Mouse (Mus musculus) WW6 (cell line): ENCODE data around the gene Dapk1.

Experiments
- DNase-seq: peaks from one replicate; pipeline ENCODE4 v3.0.0-alpha.2; 2013; ENCODE audit warnings: low read depth, low spot score

Dapk1 gene

DNA sequence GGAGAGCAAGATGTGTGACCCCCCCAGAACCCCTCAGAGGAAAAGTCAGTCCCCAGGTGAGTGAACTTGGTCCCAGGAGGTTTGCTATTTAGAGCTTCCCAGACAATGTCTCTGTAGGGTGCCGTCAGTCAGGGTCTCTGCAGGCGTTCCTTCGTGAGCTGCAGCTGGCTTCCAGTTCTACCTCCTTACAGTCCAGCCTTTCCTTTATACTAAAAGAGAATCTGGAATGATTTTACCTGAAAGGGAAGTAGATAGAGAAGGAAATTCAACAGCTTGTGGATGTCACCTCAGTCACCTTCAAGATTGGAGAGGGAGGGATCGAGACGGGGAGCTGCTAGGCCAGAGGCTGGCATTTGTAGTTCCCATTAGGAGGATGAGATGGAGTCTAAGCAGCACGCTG lies 14.3 kb downstream of the Dapk1 start:
- no peak for DNase-seq

DNA sequence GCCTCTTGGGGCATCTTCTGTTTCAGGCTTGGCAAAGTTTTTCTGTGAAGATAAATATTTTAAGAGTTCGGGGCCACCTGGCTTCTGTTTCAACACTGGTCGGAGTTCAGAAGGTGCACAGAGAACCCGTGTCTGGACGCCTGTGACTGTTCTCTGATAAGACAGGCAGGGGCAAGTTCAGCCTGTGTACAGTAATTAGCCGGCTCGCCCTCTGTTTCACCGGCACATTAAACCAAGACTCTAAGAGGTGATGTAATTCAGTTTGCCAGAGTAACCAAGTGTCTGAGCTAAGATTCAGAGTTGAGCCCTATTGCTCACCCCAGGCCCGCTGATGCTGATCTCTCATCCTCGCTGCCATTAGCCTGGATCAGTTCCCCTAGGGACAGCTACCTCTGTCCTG lies 16.5 kb downstream of the Dapk1 start:
- DNase-seq, result no peak

DNA sequence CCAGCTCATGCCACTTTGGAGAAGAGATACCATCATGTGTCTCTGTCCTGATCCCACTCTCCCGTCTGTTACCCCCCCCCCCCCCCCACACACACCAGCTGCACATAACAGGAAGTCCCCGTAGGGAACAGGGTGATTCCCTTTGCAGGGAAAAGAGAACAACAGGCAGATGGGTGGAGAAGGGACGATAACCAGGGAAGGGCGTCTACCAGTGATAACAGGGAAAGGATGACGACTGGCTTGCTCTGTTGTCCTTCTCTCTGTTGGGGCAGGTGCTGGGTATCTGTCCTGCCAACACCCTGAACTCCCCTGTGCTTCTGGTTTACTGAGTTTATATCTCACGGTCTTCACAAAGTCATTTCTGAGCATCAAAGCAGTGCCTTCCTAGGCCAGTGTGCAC lies 18.0 kb downstream of the Dapk1 start:
- DNase-seq, result no peak

DNA sequence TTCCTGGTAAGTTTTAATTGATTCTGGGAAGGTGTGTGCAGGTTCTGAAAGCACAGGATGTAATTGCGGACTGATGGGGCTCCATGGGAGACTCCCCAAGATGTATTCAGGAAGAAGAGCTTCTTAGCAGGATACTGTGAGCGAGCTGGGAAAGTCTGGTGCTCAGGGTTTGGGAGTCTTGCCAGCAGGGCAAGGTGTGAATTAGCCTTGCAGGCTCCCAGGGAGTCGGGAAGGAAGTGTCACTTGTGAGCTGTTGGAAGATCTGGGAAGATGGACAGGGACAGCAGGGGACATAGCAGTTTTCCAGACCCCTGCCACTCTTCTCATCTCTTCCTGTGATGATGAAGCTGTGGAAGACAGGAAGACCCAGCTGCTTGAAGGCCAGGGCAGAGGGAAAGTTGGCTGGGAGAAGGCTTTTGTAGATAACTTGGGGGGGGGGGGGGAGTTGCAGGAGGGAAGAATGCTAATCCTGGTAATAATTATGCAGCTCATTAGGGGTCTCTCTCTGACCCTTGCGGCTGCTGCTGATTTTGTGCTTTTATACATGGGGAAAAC lies 19.7 kb downstream of the Dapk1 start:
- DNase-seq, result no peak

GRCm38 (mm10) chr13:60625581-60625980 lies 23.8 kb downstream of the Dapk1 start:
- no peak for DNase-seq

DNA sequence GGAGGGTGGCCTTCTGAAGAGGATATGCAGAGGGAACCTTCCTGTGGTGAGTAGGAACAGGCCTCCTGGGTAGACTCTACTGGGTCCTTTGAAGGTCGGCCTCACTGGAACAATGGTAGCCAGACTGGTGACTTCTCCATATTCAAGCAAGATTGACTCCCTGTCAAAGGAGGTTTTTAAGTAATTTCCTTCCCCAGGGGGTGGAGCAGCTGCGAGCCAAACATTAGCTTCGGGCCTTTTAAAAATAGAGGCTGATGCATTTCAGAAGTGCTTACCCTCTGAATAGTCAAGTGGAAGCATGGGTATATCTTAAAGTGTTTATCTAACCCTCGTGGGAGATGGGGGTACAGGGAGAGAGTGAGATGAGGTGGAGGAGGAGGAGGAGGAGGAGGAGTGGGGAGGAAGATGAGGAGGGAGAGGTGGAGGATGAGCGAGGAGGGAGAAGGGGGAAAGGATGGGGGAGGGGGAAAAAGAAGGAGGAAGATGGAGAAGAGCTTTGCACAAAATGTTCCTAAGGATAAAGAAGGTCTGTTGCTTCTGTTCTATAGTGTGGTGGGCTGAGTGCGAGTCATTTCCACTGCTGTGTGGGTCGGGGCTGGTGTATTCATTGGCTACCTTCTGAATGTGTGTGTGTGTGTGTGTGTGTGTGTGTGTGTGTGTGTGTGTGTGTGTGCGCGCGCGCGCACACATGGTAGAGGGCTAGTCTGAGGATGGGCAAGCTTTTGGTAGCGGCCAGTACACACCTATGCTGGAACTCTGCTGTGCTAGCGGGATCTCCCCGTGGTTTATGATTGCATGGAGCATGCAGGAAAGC lies 26.3 kb downstream of the Dapk1 start:
- DNase-seq, result no peak

GRCm38 (mm10) chr13:60628657-60628950 lies 26.9 kb downstream of the Dapk1 start:
- no peak for DNase-seq

DNA sequence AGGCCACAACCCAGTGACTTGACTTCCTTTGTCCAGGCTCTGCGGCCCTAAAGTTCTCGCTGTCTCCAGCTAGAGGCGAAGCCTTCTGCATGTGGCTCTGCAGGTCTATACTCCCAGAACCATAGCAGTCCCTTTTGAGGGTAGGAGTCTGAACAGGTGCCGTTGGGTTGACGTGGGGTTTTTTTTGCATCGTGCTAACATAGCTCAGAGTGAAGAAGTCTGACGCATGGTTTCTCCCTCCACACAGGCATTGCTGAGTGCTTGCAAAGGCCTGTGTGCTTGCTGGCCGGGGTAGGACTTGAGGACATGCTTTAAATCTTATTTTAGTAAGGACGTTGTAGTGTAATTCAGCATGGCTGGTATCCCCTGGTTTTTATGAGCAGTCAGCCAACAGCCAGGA lies 27.7 kb downstream of the Dapk1 start:
- no peak for DNase-seq

- DNase-seq, result no peak
Observed at GRCm38 (mm10) chr13:60633945-60634344, 32.2 kb downstream of the Dapk1 start.

DNA sequence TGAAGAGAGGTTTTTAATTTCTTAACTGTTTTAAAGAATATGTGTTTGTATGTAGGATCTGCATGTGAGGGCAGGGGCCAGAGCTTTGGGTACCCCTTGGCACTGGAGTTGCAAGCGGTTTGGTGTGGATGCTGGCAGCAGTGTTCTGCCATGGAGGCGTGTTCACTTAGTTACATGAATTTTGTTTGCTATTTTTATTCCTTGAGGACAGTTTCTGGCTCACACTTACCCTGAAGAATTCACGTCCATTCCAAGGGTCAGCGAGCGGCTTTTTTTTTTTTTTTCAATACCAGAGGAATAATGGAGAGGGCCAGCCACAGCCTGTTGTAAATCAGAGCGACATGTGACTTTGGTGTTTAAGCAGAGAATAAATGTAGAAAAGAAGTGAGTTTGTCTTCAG lies 33.9 kb downstream of the Dapk1 start:
- DNase-seq, result no peak

GRCm38 (mm10) chr13:60639482-60640055 lies 37.8 kb downstream of the Dapk1 start:
- no peak for DNase-seq

DNA sequence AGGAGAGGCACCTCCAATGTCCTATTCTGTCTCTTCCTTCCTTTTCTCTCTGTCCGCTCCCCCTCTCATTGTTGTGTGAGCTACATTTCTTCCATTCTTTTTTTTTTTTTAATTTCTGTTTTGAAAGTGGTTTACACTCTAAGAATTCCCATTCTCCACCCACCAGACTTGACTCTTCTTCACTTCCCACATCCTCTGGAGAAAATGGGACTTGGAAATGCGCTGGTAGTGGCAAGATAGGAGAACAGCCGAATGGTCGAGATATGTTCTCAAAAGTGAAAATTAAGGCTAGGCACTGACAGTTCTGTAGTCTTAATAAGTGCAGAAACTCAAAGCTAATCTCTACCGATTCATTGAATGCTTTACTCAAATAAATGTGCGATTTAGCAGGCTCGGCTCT lies 38.7 kb downstream of the Dapk1 start:
- DNase-seq, result no peak

GRCm38 (mm10) chr13:60644457-60644889 lies 42.7 kb downstream of the Dapk1 start:
- no peak for DNase-seq

- no peak for DNase-seq
Observed at GRCm38 (mm10) chr13:60646791-60647190, 45.0 kb downstream of the Dapk1 start.

- no peak for DNase-seq
Observed at GRCm38 (mm10) chr13:60648350-60648749, 46.6 kb downstream of the Dapk1 start.

DNA sequence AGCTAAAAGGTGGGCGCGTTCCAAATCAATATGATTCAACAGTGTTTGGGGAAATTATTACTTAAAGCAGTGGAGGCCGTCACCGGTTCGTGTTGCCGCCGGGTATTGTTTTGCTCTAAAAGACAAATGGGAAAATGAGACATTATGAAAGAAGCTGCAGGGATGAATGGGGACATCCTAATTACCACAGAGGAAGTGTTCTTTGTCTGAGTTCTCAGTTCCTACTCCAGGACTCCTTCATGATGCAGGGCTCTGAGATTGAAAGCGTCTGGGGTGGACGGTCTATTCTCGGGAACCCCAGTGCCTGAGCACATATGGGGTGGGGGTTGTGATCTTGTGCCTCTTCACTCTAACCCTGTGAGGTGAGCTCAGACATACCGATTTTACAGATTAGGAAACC lies 48.3 kb downstream of the Dapk1 start:
- no peak for DNase-seq

DNA sequence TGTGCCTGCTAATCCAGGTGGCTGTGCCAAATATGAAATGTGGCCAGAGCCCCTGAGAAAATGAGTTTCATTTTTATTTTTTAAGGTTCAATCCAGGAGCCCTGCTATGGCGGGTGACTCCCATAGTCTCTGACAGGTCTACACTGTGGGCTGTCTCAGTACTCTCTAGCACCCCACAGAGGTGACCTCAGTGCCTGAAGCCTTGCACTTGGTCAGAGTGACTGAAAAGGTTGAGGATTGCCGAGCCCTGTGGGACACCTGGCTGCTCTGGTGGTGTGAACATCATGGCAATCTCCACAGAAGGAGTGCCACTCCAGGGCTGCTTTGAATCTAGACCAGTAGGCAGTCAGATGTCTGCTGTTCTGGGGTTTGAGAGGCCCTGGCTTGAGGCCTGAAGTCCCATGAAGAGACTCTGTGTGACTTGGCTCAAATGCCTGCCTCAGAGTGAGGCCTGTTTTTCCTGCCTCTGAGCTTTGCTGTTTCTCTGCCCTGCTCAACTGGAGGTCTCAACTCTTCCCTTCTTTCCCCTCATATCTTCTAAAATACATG lies 52.3 kb downstream of the Dapk1 start:
- DNase-seq, result no peak

DNA sequence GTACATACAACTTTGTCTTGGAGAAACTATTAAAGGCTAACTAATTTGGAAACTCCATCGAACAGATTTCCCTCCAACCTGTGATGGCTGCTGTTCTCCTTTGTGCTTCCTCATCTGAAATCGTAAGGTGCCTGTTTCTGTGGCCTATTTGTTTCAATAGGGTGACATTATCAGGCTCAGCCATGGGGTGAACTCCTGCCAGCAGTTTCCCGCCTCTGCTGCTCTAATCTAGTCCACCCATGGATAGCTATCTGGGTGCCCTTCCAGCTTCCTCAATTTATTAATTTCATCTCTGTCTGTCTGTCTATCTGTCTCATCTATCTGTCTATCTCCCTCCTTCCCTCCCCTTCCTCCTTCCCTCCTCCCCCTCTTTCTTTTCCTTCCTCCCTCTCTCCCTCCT lies 53.5 kb downstream of the Dapk1 start:
- DNase-seq, result no peak

- DNase-seq, result no peak
Observed at GRCm38 (mm10) chr13:60659600-60659999, 57.9 kb downstream of the Dapk1 start.

GRCm38 (mm10) chr13:60660056-60660455 lies 58.3 kb downstream of the Dapk1 start:
- DNase-seq, result no peak

- DNase-seq, result no peak
Observed at GRCm38 (mm10) chr13:60660711-60661261, 59.0 kb downstream of the Dapk1 start.

GRCm38 (mm10) chr13:60662493-60663177 lies 60.9 kb downstream of the Dapk1 start:
- no peak for DNase-seq
